Mouse (Mus musculus): ENCODE measurements around the gene Rab3b. TPM values are rescaled to one million over a fixed set of nuclear protein-coding genes. Genes with fewer than 3 reads are reported as not detected.
A peak's percentile ranks its signal among the peaks of the same experiment; 100 is the strongest.

Gene Rab3b
- total RNA-seq (2021), result under 1 TPM; 0.14 to 0.21 TPM
- long read RNA-seq, experiment 1, partial matches to known transcripts, result 1 of 1 reads
- long read RNA-seq, experiment 1, other reads (novel, unspliced or antisense), result 0 of 1 reads
- long read RNA-seq, experiment 2, result 0 reads

- peak; percentile 33 for DNase-seq (ENCODE audit: low spot score)
These were observed at the start of gene Rab3b for GRCm38 (mm10) chr4:108878963-108879822. Gene Rab3b (plus strand): TSS chr4:108879063.

- DNase-seq (ENCODE audit: low spot score), result no peak
These were observed 48.2 kb upstream of the Rab3b start for GRCm38 (mm10) chr4:108830698-108831097.

GRCm38 (mm10) chr4:108832916-108833827 lies 45.7 kb upstream of the Rab3b start, which contains the start of gene Btf3l4:
Gene Btf3l4 (minus strand): TSS chr4:108833614.
- DNase-seq (ENCODE audit: low spot score), result peak; percentile 89

- DNase-seq (ENCODE audit: low spot score), result no peak
These were observed 45.1 kb upstream of the Rab3b start for GRCm38 (mm10) chr4:108833828-108834114.

GRCm38 (mm10) chr4:108834115-108834970 lies 44.5 kb upstream of the Rab3b start, which contains the start of gene Txndc12:
Gene Txndc12 (plus strand): TSS chr4:108834601.
- peak; percentile 83 for DNase-seq (ENCODE audit: low spot score)

GRCm38 (mm10) chr4:108834971-108835311 lies 43.9 kb upstream of the Rab3b start:
- no peak for DNase-seq (ENCODE audit: low spot score)

- DNase-seq (ENCODE audit: low spot score), result no peak
These were observed 43.4 kb upstream of the Rab3b start for GRCm38 (mm10) chr4:108835496-108835895.

- DNase-seq (ENCODE audit: low spot score), result peak; percentile 67
These were observed 40.8 kb upstream of the Rab3b start for GRCm38 (mm10) chr4:108838031-108838430.

- no peak for DNase-seq (ENCODE audit: low spot score)
These were observed 36.8 kb upstream of the Rab3b start for GRCm38 (mm10) chr4:108841920-108842578.

- DNase-seq (ENCODE audit: low spot score), result no peak
These were observed 35.5 kb upstream of the Rab3b start for GRCm38 (mm10) chr4:108843336-108843735.

GRCm38 (mm10) chr4:108845824-108846569 lies 32.9 kb upstream of the Rab3b start:
- DNase-seq (ENCODE audit: low spot score), result no peak

- DNase-seq (ENCODE audit: low spot score), result peak; percentile 88
These were observed 31.0 kb upstream of the Rab3b start, which contains the start of gene Kti12 for GRCm38 (mm10) chr4:108847715-108848504. Gene Kti12 (plus strand): TSS chr4:108847785.

GRCm38 (mm10) chr4:108848505-108848848 lies 30.4 kb upstream of the Rab3b start, which contains the start of gene A730015C16Rik:
Gene A730015C16Rik (minus strand): TSS chr4:108848619.
- peak; percentile 29 for DNase-seq (ENCODE audit: low spot score)

GRCm38 (mm10) chr4:108866806-108867205 lies 12.1 kb upstream of the Rab3b start:
- no peak for DNase-seq (ENCODE audit: low spot score)

- peak; percentile 88 for DNase-seq (ENCODE audit: low spot score)
These were observed 9.0 kb upstream of the Rab3b start for GRCm38 (mm10) chr4:108869730-108870374.

- DNase-seq (ENCODE audit: low spot score), result no peak
These were observed 5.1 kb upstream of the Rab3b start for GRCm38 (mm10) chr4:108873746-108874145.

GRCm38 (mm10) chr4:108877901-108878300 lies 962 bp upstream of the Rab3b start:
- DNase-seq (ENCODE audit: low spot score), result no peak

GRCm38 (mm10) chr4:108883815-108884214 lies 5.0 kb downstream of the Rab3b start:
- DNase-seq (ENCODE audit: low spot score), result no peak
